Mouse (Mus musculus) Patski (cell line): Measurements from ENCODE around the gene Rae1. TPM values are rescaled to one million over a fixed set of nuclear protein-coding genes. Genes with fewer than 3 reads are reported as not detected.

Experiments used
- ATAC-seq: fragments of 100-300 bp; one replicate; pipeline ENCODE4 v1.8.0; 2021
- CTCF ChIA-PET: fragments of 350-600 bp; sonication (Branson Sonifier 250); formaldehyde crosslinking; loops from one replicate; lab custom pipeline; 2022; ENCODE audit warnings: inconsistent platforms; lab: Charles Lee
- POLR2A ChIA-PET: fragments of 350-600 bp; sonication (Branson Sonifier 250); formaldehyde crosslinking; loops from one replicate; lab custom pipeline; 2022; ENCODE audit warnings: antibody characterized with exemption, inconsistent platforms; lab: Charles Lee
- DNase-seq: peaks from one replicate; pipeline ENCODE4 v3.0.0-alpha.2; 2011; ENCODE audit warnings: low read depth, low spot score
- H3K27me3 ChIP-seq: fragments of 371-371 bp; one replicate; pipeline ENCODE4 v1.5.1; 2021
- CTCF ChIP-seq: fragments of 100-300 bp; IDR thresholded peaks from one replicate; pipeline ENCODE4 v1.5.1; 2021
- in situ Hi-C: fragments of 300-500 bp; cut with MboI; formaldehyde crosslinking; loops from 3 replicates; pipeline ENCODE4 v1.11.1; 2018; ENCODE audit warnings: low pct_unique_long_range_greater_than_20kb, mixed read lengths
- polyA plus RNA-seq: library from polyadenylated mRNA; unstranded; gene quantifications from one replicate; pipeline ENCODE4 v1.2.3, GENCODE M21; 2021

Rae1 gene
- polyA plus RNA-seq, 1 experiment from 2014 or later: 77.6 TPM

DNA sequence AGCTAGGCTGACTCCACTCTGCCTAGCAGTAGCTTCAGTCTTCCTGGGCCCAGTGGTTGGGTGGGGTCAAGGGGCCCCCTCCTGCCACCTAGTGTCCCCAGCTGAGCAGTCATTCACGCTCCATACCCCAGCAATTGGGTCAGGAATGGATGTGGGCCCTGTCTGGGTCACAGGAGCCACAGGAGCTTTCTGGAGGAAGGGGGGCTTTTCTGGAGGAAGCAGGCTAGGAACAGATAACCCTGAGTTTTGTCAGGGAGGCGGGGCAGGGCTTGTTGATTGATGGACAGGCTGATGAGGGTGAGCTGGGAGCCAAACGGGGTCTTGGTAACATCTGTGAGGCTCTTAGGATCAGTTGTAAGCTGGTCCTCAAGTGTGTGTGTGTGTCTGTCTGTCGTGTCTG lies 36.7 kb downstream of the Rae1 start:
- no peak for TF ChIP-seq CTCF
- DNase-seq: no peak
- CTCF ChIA-PET: interaction anchor here (1.4 kb wide), 1 partner anchor 11 kb away, joined by 4 read pairs; no protein-coding TSS in a partner anchor
- H3K27me3 ChIP-seq: no peaks in the 10 kb centered on the region
- POLR2A ChIA-PET: no interaction called here
- no peak for ATAC-seq
- in situ Hi-C loops: no loop called here

DNA sequence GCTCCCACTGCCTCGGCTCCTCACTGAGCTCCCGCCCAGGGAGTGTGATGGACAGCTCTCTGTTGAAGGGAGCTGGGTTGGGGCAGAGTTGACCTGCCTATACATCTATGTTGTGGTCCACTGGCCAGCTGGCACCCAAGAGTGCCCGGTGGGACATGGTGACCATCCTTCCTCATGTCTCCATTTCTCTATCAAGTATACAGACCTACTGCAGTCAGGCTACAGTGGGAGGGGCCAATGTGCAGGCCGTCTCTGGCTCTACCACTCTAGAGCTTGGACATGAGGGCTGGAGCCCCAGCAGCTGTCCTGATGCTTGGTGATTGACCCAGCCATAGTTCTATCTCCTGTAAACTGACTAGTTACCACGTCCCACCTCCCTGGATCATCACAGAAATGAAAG lies 37.4 kb downstream of the Rae1 start:
- in situ Hi-C loops: no loop called here
- ATAC-seq: no peak
- DNase-seq: no peak
- CTCF ChIA-PET: interaction anchor here (0.9 to 1.4 kb wide), 2 partner anchors 9 to 12 kb away, joined by 4 read pairs; no protein-coding TSS in a partner anchor
- no peaks in the 10 kb centered on the region for H3K27me3 ChIP-seq
- TF ChIP-seq CTCF: no peak
- POLR2A ChIA-PET: no interaction called here

DNA sequence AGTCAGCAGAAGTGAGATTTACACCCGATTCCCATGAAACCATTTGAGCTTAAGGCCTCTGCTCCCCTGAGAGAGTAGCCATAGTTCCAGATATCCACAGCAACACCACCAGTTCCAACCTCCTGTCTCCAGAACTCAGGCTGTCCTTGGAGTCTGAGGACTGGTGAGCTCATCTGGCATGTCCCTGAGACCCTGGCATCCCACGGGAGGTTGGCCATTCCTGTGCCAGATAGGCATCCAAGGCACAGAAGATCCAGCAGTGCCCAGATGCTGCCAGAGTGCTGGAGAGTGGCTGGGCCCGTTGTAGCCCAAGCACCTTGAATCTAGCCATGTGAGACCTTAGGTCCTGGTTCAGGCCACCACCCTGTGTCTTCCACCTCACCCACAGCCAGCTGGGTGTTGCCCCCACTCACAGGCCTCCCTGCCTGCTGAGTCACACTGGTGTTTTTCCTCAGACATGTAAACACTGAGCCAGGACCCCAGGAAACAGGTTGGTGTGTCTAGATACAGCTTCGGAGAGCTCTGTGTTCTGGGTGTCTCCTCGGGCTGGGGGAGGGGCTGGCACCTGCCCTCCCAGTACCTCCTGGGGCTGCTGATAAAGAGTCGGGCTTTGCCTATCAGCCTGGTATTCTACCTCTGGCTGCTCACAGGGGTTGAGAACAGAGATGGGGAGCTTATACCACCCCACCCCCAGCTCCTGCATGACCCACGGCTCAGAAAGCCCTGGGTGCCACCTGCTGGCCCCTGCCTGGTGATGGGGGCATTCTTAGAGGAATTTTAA lies 38.1 kb downstream of the Rae1 start:
- no peak for TF ChIP-seq CTCF
- no peak for ATAC-seq
- H3K27me3 ChIP-seq: no peaks in the 10 kb centered on the region
- ChIA-PET CTCF (interaction anchor here (0.9 kb wide), 1 partner anchor 9 kb away, joined by 4 read pairs; no protein-coding TSS in a partner anchor), POLR2A (no interaction called here)
- in situ Hi-C loops: no loop called here
- no peak for DNase-seq

DNA sequence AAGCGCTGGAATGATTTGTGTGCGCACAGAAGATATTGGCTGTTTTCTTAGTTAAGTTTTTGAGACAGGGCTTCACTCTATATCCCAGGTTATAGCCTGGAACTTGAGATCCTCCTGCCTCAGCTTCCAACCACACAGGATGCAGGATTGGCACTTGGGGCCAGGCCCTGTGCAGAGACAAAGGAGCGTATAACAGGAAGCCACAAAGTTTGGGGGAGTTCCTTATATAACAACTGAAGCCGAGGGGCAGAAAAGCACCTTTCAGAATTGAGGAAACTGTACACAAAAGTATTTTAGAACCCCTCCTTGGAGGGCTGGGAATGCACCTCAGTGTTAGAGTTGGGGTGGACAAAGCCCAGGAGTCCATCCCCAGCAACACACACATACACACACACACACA lies 39.1 kb downstream of the Rae1 start:
- no peaks in the 10 kb centered on the region for H3K27me3 ChIP-seq
- CTCF ChIA-PET: no interaction called here
- no peak for TF ChIP-seq CTCF
- in situ Hi-C loops: no loop called here
- no peak for DNase-seq
- POLR2A ChIA-PET: no interaction called here
- ATAC-seq: no peak

DNA sequence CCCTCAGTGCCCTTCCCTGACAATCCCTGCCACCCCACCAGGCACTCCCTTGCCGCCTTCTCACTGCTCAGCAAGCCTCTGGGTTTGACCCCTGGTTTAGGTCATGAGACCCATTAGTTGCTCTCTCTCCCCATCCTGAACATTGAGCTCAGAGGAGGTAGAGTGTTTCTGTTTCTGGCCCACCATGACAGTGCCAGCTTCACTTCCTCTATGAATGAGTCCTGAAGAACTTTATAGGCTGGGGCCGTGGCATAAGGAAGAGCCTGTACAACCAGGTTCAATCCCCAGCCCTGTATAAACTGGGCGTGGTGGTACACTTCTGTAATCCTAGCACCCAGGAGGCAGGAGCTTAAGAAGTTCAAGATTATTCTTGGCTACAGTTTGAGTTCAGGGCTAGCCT lies 40.9 kb downstream of the Rae1 start:
- DNase-seq: no peak
- in situ Hi-C loops: no loop called here
- CTCF ChIA-PET: interaction anchor here (1.6 kb wide), 1 partner anchor 16 kb away, joined by 5 read pairs; no protein-coding TSS in a partner anchor
- no peak for TF ChIP-seq CTCF
- H3K27me3 ChIP-seq: no peaks in the 10 kb centered on the region
- POLR2A ChIA-PET: no interaction called here
- ATAC-seq: no peak

DNA sequence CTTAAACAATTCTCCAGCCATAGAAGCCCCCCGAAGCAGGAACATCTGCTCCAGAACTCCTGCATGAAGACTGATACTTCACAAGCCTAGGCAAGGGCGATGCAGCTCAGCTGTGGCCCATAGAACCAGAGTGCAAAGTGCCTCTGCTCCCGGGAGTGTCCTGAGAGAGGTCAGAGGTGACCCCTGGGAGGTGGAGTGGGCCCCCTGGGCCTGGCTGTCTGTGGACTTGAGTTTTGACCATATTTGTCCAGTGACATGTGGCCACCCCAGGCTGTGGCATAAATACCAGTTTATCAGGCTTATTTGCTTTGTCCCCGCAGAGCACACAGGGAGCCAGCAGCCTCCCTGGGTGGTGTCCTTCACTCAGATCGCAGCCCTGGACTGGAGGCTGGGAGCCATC lies 41.3 kb downstream of the Rae1 start:
- in situ Hi-C loops: no loop called here
- TF ChIP-seq CTCF: no peak
- POLR2A ChIA-PET: no interaction called here

DNA sequence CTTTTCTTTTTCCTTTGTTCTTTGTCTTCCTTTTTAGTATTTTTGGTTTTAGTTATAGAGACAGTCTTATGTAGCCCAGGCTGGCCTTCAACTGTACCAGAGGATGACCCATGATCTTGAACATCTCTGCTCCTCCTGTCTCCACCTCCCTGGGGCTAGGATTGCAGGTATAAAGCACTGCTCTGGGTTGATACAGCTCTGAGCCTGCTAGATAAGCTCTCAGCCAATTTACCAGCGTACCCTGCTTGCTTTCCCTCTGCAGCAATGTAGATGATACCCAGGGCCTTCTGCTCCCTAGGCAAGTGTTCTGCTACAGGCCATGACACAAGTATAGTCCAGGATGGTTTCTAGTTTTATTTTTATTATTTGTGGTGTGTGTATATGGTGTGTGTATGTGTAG lies 42.0 kb downstream of the Rae1 start:
- ATAC-seq (no peak), DNase-seq (no peak)
- ChIA-PET CTCF (no interaction called here), POLR2A (no interaction called here)
- H3K27me3 ChIP-seq: no peaks in the 10 kb centered on the region
- in situ Hi-C loops: no loop called here
- no peak for TF ChIP-seq CTCF

More for the DNA sequence above, 41.3 kb downstream of the Rae1 start:
- DNase-seq: no peak
- ATAC-seq: no peak
- CTCF ChIA-PET: no interaction called here
- H3K27me3 ChIP-seq: no peaks in the 10 kb centered on the region

DNA sequence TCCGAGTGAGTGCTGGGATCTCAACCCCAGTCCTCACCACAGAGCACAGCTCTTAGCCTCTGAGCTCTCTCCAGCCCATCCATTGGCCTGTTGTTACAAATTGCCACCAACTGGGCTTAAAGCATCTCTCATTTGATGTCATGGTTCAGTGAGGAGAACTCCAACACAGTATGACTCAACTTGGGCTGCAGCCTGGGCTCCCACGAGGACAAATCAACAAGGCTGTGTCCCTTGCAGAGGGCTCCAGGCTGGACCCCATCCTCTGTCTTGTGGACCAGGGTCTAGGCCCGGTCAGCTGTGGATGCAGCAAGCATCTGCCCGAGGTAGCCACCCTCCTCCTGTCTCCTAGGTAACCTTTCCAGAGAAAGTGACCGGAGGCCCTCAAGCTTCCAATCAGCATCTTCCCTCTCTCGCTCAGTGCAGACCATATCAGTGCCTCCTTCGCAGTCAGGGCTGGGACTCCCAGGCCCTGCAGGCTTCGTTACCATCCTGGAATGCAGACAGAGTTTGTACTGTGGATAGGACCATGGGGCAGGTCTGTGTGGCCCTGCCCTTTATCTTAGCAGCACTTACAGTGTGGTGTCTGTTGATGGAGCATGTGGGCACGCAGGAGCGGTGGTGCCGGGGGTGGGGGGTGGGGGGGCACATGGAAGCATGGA lies 42.7 kb downstream of the Rae1 start:
- H3K27me3 ChIP-seq: no peaks in the 10 kb centered on the region
- ATAC-seq (peak; percentile 90), DNase-seq (peak; percentile 69)
- CTCF ChIA-PET: interaction anchor here (1.3 kb wide), 1 partner anchor 10 kb away, joined by 3 read pairs; no protein-coding TSS in a partner anchor
- POLR2A ChIA-PET: no interaction called here
- no peak for TF ChIP-seq CTCF
- in situ Hi-C loops: no loop called here

DNA sequence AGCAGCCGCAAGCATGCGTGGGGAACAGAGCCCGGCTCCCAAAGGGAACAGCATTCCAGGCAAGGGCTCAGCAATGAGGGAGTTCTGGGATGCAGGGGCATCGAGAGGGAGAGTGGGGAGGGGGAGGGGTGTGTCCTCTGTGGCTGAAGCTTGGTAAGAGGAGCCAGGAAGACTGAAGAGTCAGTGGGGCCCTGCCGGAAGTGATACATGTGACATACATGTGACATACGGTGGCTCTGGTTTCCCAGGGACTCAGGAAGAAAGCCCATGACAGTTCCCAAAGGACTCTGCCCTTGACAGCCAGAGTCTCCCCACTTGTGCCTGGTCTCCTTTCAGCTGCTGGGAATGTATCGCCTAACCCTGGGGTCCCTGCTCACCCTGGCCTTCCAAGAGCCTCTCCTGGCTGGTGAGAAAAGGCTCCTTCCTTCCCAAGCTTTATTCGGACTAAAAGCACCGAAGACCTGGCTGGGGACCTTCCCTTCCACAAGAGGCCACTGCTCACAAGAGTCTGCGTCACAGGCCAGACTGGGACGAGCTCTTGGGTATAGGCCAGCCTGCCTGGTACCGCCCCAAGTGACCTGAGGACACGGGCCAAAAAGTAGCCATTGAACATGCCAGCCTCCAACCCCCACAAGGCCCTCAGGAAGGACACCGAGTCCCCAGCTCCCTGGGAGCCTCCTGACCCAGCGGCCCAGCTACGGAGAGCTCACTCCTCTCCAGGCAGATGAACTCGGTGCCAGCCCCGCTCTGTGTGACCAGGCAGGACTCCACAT lies 44.5 kb downstream of the Rae1 start:
- ChIA-PET POLR2A (interaction anchor here (1.3 kb wide), 1 partner anchor 16 kb away, joined by 3 read pairs; no protein-coding TSS in a partner anchor), CTCF (interaction anchor here (1.3 kb wide), 1 partner anchor 8 kb away, joined by 3 read pairs; no protein-coding TSS in a partner anchor)
- ATAC-seq (no peak), DNase-seq (no peak)
- no peak for TF ChIP-seq CTCF
- no peaks in the 10 kb centered on the region for H3K27me3 ChIP-seq
- in situ Hi-C loops: no loop called here

DNA sequence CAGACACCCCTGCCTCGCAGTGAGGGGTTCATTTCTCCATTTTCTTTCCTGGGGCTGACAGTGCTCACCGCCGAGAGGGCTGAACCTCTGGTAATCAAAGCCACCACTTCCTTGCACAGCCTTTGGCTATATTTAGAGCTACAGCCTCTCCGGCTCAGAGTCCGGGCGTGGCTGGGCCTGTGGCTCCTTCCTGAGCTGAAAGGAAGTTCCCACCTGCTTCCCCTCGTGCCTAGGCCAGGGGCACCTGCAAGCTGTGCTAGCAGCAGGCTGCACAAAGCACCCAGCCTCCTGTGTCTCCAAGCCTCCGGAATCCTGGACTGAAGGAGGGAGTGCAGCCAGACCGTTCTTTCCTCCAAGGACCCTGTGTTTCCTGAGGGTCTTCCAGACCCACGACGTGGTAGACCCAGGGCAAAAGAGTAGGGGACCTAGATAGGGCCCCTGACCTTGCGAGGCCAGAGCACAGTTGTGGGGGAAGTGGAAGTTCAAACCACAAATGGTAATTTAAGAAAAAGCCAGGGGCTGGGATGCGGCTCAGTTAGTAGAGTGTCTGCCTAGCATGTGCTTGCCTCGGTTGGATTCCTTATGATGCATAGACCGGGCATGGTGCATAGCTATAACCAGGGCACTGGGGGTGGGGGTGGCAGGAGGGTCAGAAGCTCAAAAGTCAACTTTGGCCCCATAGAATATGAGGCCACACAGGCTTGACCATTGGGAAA lies 46.8 kb downstream of the Rae1 start:
- no peak for DNase-seq
- H3K27me3 ChIP-seq: no peaks in the 10 kb centered on the region
- POLR2A ChIA-PET: no interaction called here
- TF ChIP-seq CTCF: no peak
- CTCF ChIA-PET: interaction anchor here (0.9 to 1.0 kb wide), 2 partner anchors 11 to 14 kb away, joined by 3 read pairs; no protein-coding TSS in a partner anchor
- in situ Hi-C loops: no loop called here
- no peak for ATAC-seq
